Mouse (Mus musculus) erythroblast, adult 5-6 weeks (primary cell): Measurements from ENCODE around the gene Uchl4. TPM values are rescaled to one million over a fixed set of nuclear protein-coding genes. Genes with fewer than 3 reads are reported as not detected.

Experiments
- ATAC-seq: replicated peaks from 2 replicates; pipeline ENCODE4 v1.8.0; 2016; ENCODE audit warnings: moderate number of reproducible peaks, mild to moderate bottlenecking, moderate TSS enrichment, inconsistent platforms; ENCODE audit not compliant: poor library complexity, low FRiP score, severe bottlenecking
- total RNA-seq, 2 experiments: library from RNA; stranded (forward) in 1 of 2; stranded (reverse) in 1 of 2; fragments of 150-400 nt in 1 of 2; fragments of 200-764, 138-1000 nt in 1 of 2; gene quantifications; 2 replicates each; pipeline versions ENCODE4 v1.2.3 to v1.2.4; 2015 to 2017; ENCODE audit warnings: low replicate concordance in 2 of 2

The Uchl4 gene
- total RNA-seq, 2 experiments from 2014 or later = 0.26 TPM; not detected in 1

GRCm38 (mm10) chr9:64227736-64228135 lies 7.3 kb upstream of the Uchl4 start:
- no peak for ATAC-seq

- ATAC-seq = no peak
Observed at GRCm38 (mm10) chr9:64228972-64229371, 6.0 kb upstream of the Uchl4 start.

- no peak for ATAC-seq
Observed at GRCm38 (mm10) chr9:64231171-64231570, 3.8 kb upstream of the Uchl4 start.

DNA sequence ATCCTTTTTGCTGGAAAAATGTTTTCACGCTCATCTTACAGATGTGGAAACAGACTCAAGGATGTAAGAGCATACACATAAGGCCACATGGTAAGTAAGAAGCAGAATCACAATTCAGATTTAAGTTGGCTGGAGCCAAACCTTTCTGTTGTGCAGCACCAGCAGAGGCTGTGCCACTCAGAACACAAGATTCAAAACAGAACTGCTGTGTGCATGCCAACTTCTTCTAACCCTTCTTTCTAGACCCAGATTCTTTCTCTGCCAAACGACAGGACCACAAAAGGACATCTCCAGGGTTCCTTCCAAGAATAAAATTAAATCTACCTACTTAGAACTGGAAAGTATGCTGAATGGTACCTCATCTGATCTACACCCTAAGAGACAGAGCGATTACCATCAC lies 3.3 kb upstream of the Uchl4 start:
- no peak for ATAC-seq

- no peak for ATAC-seq
Observed at GRCm38 (mm10) chr9:64232257-64232957, 2.6 kb upstream of the Uchl4 start.

DNA sequence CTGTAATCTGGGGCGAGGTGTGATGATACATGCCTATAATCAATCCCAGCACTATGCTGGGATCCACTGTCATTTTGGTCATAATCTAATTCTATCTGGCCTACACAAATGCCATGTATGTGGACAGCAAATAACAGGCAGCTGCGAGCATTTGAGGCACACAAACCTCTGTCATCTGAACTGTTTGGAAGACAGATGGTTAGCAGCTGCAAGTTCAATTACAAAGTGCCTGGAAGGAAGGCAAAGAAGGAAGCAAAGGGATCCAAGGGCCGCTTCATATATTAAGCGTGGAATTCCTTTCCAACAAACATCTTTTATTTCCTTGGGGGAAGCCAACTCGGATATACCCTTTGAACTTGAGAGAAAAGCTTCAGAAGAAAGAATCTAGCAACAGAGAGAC lies 1.3 kb upstream of the Uchl4 start:
- no peak for ATAC-seq

DNA sequence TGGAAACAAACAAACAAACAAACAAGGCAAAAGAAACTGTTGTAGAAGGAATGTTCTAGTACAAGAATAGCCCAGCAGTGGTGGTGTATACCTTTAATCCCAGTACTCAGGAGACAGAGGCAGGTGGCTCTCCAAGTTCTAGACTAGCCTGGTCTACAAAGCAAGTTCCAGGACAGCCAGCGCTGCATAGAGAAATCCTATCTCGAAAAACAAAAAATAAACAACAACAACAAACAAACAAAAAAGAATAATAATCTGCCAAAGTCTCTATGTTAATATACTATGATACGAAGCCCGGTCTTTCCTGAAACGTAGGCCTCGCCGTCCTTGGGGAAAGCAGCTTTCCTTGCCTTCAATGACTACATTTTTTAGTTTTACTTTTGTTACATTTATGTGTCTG lies 1.1 kb downstream of the Uchl4 start:
- ATAC-seq = no peak

GRCm38 (mm10) chr9:64240116-64240515 lies 5.1 kb downstream of the Uchl4 start:
- ATAC-seq = no peak

DNA sequence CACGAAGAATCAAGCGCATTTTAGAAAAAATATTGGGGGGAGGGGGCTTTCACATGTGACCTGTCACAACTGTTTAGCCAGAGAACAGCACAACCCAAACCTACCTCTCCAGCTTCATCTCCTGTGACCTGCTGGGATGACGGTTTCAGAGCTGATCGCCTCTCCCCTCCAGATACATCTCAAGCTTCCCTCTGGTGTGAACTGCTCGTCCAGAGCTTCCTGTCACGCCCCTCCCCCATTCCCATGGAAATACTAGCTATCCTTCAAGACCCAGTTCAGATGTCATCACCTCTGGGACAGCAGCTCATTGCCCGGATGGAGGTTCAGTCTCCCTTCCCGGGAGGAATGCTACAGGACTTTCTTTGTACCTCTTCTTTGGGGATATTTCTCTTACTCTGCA lies 5.7 kb downstream of the Uchl4 start:
- no peak for ATAC-seq

- no peak for ATAC-seq
Observed at GRCm38 (mm10) chr9:64242381-64242831, 7.4 kb downstream of the Uchl4 start.

GRCm38 (mm10) chr9:64249371-64249770 lies 14.4 kb downstream of the Uchl4 start:
- ATAC-seq = no peak

DNA sequence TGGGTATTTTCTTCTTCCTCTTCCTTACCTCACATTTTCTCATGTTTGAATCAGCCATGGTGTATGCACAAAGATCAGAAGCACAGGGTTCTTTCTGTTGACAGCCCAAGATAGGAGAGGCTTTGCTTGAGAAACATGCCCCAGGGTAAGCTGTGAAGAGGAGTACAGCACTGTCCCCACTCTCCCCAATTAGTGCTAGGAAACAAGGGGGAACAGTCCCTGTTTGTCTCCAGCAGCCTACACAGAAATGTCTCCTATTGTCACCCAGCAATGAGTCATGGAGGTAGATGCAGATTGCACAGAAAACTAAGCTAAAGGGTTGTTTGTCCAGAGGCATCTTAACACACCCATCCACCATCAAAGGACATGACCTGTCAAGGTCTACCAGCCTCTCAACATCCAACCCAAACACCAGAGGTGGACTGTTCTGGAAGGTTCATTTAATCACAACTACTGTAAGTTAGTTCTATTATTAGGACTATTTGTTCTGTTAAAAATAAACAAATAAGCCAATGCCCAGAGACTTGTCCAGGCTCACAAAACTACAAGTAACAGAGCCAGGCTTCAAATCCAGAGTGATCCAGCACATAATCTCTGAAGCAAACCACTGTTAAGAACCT lies 15.2 kb downstream of the Uchl4 start:
- no peak for ATAC-seq

DNA sequence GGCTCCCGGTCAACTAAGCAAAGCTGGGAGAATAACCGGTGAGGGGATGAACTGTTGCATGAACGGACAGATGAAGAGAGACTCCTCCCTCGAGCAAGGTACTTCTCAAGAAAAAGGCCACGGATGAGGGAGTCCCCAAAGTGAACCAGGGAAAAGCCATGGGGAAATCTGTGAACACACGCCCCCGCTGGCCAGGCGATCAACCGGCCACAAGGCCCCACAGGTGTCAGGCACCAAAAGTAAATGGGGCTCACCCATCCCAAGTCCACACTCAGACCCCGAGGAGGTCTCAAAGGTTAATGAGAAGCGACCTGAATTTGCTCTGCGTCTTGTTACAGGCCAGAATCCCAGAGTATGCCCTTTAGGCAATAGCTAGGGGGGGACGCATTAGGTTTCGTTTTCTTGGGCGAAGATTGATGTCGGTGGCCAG lies 17.6 kb downstream of the Uchl4 start:
- ATAC-seq = peak; percentile 32

DNA sequence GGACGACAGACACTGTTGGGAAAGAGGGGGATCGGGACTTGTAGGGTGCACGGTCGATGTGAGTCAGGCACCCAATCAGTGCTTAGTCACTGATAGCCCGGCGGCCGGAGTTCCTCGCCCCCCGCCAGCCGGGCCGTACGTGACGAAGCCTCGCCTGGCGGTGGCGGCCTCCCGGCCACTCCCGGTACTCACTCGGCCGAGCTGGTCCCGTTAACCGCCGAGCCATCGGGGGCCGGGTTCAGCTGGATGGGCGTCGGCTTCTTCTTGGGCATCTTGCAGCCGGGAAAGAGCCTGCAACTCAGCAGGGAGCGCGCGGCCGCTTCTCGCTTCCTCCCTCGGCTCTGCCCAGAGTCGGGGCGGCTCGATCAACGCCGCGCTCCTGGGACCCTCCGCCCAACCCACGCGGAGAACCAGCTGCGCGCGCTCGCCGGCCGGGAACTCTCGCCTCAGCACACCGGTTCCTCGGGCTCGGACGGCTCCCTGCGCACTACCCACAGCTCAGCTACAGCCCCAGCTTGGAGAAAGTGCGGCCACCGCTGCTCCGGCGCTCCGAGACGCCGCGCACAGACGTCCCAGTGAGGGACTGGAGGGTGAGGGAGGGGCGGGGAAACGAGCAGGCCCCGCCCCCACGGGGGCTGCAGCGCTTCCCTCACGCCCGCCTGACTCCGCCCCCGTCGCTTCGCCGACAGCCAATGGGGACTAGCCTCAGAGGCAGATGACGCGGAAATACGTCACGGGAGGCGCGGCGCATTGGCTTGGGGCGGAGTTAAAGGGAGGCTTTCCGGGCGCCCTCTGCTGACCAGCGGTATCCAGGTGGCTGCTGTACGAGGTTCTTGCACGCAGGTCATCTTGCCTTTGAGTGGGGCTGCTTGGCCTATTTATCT lies 18.3 kb downstream of the Uchl4 start, which contains the start of gene Map2k1:
Gene Map2k1, minus strand, starts transcription at position 611 of the 884 bp plus-strand sequence.
- peak; percentile 97 for ATAC-seq

- ATAC-seq = no peak
Observed at GRCm38 (mm10) chr9:64255422-64255821, 20.4 kb downstream of the Uchl4 start.

DNA sequence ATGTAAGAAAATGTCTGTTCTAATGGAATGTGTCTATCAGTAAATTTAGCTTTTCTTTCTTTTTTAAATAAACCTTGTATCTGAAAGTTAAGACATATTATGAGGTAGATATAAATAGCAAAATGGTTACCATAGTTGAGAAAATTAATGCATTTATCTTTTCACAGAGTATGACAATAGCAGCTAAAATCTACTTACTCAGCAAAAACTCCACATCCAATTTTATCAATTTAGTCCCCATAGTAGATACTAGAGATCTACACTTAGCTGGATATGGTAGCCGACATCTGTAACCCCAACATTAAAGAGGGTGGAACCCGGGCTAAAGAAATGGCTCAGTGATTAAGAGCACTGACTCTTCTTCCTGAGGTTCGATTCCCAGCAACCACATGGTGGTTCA lies 21.2 kb downstream of the Uchl4 start:
- ATAC-seq = no peak

DNA sequence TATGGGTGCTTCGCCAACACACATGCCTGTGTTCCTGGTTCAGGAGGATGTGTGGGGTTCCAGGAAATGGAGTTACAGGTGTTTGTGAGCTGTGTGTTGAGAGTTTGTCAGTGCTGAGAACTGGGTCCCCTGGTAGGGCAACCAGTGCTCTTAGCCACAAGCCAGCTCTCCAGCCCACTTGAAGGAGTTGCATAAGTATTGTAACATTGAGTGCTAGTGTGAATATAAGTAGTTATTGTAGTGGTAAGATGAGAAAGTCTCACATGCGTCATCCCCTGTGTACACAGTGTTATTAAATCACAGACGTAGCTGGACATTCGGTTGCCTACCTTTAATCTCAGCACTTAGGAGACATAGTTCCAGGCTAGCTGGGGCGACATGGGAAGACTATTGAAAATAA lies 24.9 kb downstream of the Uchl4 start:
- no peak for ATAC-seq

DNA sequence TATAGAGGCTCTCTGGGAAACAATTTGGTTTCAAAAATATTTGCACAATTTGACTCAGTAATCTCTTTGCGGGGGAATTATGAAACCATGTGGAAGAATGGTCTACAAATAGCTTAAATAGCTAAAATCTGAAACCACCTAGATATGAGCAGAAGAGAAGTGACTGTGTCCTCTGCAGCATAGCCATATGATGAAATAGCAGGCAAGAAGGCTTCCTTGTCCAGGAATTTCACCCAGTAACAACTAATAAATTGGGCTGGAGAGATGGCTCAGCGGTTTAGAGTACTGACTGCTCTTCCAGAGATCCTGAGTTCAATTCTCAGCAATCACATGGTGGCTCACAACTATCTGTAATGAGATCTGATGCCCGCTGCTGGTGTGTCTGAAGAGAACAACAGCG lies 26.0 kb downstream of the Uchl4 start:
- ATAC-seq = no peak

- ATAC-seq = no peak
Observed at GRCm38 (mm10) chr9:64264813-64265212, 29.8 kb downstream of the Uchl4 start.

GRCm38 (mm10) chr9:64267231-64267630 lies 32.2 kb downstream of the Uchl4 start:
- no peak for ATAC-seq

DNA sequence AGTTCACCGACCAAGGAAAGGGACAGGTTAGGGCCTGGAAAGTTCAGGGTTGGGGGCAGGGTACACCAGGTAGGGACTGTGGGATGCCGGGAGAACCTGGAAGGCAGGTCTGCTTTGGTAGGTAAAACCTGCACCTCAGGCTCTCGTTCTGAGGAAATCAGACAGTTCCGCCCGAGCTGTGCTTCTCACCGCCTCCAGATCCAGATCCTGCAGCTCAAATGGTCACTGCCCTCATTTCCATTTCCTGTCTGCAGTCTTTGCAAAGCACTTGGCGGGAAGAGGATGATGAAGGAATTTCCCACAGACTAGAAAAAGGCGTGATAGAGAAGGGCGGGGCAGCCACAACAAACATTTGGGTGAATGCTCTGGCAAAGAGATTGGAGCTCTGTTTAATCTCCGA lies 33.2 kb downstream of the Uchl4 start:
- no peak for ATAC-seq
